Mouse (Mus musculus): ENCODE data around the gene Slc45a3. TPM values are rescaled to one million over a fixed set of nuclear protein-coding genes. Genes with fewer than 3 reads are reported as not detected.

Gene Slc45a3
- polyA plus RNA-seq, 1 experiment from 2014 or later, result 2.0 TPM

DNA sequence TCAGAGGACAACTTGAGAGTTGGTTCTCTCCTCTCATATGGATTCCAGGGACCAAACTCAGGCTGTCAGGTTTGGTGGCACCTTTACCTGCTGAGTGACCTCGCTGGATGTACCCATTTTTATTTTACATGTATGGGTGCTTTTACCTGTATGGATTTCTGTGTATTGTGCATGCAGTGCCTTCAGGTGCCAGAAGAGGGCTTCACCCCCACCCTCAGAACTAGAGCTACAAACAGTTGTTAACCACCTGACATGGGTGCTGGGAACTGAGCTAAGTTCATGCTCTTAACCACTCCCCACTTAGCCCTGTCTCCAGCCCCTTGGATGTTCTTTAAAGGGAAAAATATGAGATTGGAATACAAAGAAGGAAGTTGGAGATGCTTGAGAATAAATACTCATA lies 52.0 kb downstream of the Slc45a3 start:
- H3K36me3 ChIP-seq, result peaks cover 32% of the 10 kb centered on the region
- no peaks in the 10 kb centered on the region for H3K27me3 ChIP-seq (replicated peaks)
- no peak overlapping the region for H3K27ac ChIP-seq (replicated peaks)
- peaks cover 10% of the 10 kb centered on the region; the same call in 1 of the 2 replicates for H3K4me1 ChIP-seq
- no peak overlapping the region for H3K4me3 ChIP-seq (replicated peaks)
- no peak overlapping the region for H3K9ac ChIP-seq (replicated peaks)
- 95% methylated on average over 1 of the region's 1 CpGs for WGBS
- no peak overlapping the region for H3K4me2 ChIP-seq
- H3K9me3 ChIP-seq (replicated peaks), result no peaks in the 10 kb centered on the region
- ATAC-seq (ENCODE audit: low FRiP score), result no peak

GRCm38 (mm10) chr1:132016691-132017090 lies 53.9 kb downstream of the Slc45a3 start:
- no peak for ATAC-seq (ENCODE audit: low FRiP score)
- 96% methylated on average over 1 of the region's 1 CpGs for WGBS

DNA sequence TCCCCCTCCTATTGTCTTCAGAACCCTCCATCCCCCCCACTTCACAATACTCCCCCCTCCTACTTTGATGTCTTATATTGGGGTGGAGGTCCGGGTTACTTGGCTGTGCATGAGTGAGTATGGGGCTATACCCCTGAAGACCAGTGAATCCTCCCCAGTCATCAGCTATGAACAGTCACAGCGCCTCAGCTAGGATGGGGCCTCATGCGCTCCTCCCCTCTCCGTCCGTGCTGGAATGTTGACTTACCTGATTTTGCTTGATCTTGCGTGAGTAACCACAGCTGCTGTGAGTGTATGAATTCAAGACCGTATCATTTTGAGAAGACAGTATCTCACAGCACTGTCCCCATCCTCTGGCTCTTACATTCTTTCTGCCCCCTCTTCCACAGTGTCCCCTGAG lies 57.1 kb downstream of the Slc45a3 start:
- Histone ChIP-seq H3K4me2 (no peak overlapping the region), H3K36me3 (peaks cover 63% of the 10 kb centered on the region), H3K4me1 (no peaks in the 10 kb centered on the region), H3K27me3 (replicated peaks) (no peaks in the 10 kb centered on the region), H3K4me3 (replicated peaks) (no peak overlapping the region), H3K27ac (replicated peaks) (no peak overlapping the region), H3K9me3 (replicated peaks) (no peaks in the 10 kb centered on the region), H3K9ac (replicated peaks) (no peak overlapping the region)
- ATAC-seq (ENCODE audit: low FRiP score), result no peak
- WGBS, result 93% methylated on average over 7 of the region's 7 CpGs

More at GRCm38 (mm10) chr1:132016691-132017090, 53.9 kb downstream of the Slc45a3 start:
- H3K27me3 ChIP-seq (replicated peaks), result no peaks in the 10 kb centered on the region
- H3K36me3 ChIP-seq, result peaks cover 43% of the 10 kb centered on the region
- H3K4me2 ChIP-seq, result no peak overlapping the region
- H3K4me1 ChIP-seq, result no peaks in the 10 kb centered on the region
- no peak overlapping the region for H3K27ac ChIP-seq (replicated peaks)
- H3K9ac ChIP-seq (replicated peaks), result no peak overlapping the region
- no peaks in the 10 kb centered on the region for H3K9me3 ChIP-seq (replicated peaks)
- no peak overlapping the region for H3K4me3 ChIP-seq (replicated peaks)

DNA sequence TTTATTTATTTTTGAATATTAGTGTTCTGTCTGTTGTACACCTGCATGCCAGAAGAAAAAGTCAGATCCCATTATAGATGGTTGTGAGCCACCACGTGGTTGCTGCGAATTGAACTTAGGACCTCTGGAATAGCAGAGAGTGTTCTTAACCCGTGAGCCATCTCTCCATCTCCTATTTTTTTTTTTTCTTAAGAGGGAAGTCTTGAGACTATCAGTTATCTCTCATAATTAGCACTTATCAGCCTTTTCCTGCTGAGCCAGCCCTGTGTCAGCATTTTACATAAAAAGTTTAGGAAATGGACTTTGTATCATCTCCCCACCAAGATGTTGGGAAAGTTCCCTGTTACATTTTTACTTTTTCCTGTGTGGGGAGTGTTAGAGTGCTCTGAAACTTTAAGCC lies 59.3 kb downstream of the Slc45a3 start:
- H3K27ac ChIP-seq (replicated peaks), result no peak overlapping the region
- H3K9ac ChIP-seq (replicated peaks), result no peak overlapping the region
- no peak for ATAC-seq (ENCODE audit: low FRiP score)
- no peaks in the 10 kb centered on the region for H3K4me1 ChIP-seq
- 88% methylated on average over 3 of the region's 3 CpGs for WGBS
- H3K4me3 ChIP-seq (replicated peaks), result no peak overlapping the region
- no peaks in the 10 kb centered on the region for H3K9me3 ChIP-seq (replicated peaks)
- no peak overlapping the region for H3K4me2 ChIP-seq
- no peaks in the 10 kb centered on the region for H3K27me3 ChIP-seq (replicated peaks)
- peaks cover 62% of the 10 kb centered on the region for H3K36me3 ChIP-seq

DNA sequence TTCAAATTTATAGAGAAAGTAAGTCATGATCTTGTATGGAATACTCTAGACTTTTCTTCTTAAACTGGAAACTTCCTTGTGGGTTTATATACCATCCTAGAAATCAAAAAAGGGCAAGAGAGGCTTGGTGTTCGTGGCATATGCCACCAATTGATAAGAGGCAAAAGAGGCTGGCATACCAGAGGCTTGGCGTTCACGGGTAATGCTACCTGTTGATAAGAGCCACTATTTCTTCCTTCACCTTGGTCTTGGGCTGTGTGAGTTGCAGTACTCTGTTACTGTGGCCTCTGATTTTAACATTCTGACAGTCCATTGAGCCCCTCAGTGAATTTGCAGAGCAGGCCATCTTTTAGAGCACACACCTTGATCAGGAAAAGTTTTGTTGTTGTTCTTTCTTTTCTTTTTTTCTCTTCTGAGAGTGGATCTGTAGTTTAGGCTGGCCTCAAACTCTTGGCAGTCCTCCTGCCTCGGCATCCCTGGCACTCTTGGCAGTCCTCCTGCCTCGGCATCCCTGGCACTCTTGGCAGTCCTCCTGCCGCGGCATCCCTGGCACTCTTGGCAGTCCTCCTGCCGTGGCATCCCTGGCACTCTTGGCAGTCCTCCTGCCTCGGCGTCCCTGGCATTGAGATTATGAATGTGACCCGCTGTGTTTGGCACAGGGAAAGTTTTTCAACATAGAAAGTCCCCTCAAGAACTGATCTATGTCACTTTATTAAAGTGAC lies 64.3 kb downstream of the Slc45a3 start:
- Histone ChIP-seq H3K27me3 (replicated peaks) (no peaks in the 10 kb centered on the region), H3K4me1 (no peaks in the 10 kb centered on the region), H3K9ac (replicated peaks) (no peak overlapping the region), H3K36me3 (peaks cover 54% of the 10 kb centered on the region), H3K4me3 (replicated peaks) (no peak overlapping the region), H3K4me2 (no peak overlapping the region), H3K9me3 (replicated peaks) (no peaks in the 10 kb centered on the region), H3K27ac (replicated peaks) (no peak overlapping the region)
- ATAC-seq (ENCODE audit: low FRiP score), result no peak
- WGBS, result 83% methylated on average over 11 of the region's 11 CpGs

GRCm38 (mm10) chr1:132027978-132028377 lies 65.2 kb downstream of the Slc45a3 start:
- WGBS, result 98% methylated on average over 5 of the region's 5 CpGs
- ATAC-seq (ENCODE audit: low FRiP score), result no peak
- peaks cover 51% of the 10 kb centered on the region for H3K36me3 ChIP-seq

GRCm38 (mm10) chr1:132028413-132028812 lies 65.6 kb downstream of the Slc45a3 start:
- H3K9me3 ChIP-seq (replicated peaks), result no peaks in the 10 kb centered on the region
- H3K4me1 ChIP-seq, result no peaks in the 10 kb centered on the region
- no peak for ATAC-seq (ENCODE audit: low FRiP score)
- H3K9ac ChIP-seq (replicated peaks), result no peak overlapping the region
- no peak overlapping the region for H3K4me3 ChIP-seq (replicated peaks)
- peaks cover 48% of the 10 kb centered on the region for H3K36me3 ChIP-seq
- no peaks in the 10 kb centered on the region for H3K27me3 ChIP-seq (replicated peaks)
- no peak overlapping the region for H3K4me2 ChIP-seq
- WGBS, result 92% methylated on average over 9 of the region's 9 CpGs
- H3K27ac ChIP-seq (replicated peaks), result no peak overlapping the region

More at GRCm38 (mm10) chr1:132027978-132028377, 65.2 kb downstream of the Slc45a3 start:
- Histone ChIP-seq H3K4me3 (replicated peaks) (no peak overlapping the region), H3K9me3 (replicated peaks) (no peaks in the 10 kb centered on the region), H3K27me3 (replicated peaks) (no peaks in the 10 kb centered on the region), H3K9ac (replicated peaks) (no peak overlapping the region), H3K4me1 (no peaks in the 10 kb centered on the region), H3K27ac (replicated peaks) (no peak overlapping the region), H3K4me2 (no peak overlapping the region)

GRCm38 (mm10) chr1:132030574-132030973 lies 67.8 kb downstream of the Slc45a3 start:
- Histone ChIP-seq H3K9ac (replicated peaks) (no peak overlapping the region), H3K4me1 (no peaks in the 10 kb centered on the region), H3K27me3 (replicated peaks) (no peaks in the 10 kb centered on the region), H3K36me3 (peaks cover 41% of the 10 kb centered on the region), H3K9me3 (replicated peaks) (no peaks in the 10 kb centered on the region), H3K27ac (replicated peaks) (no peak overlapping the region), H3K4me3 (replicated peaks) (no peak overlapping the region), H3K4me2 (no peak overlapping the region)
- no peak for ATAC-seq (ENCODE audit: low FRiP score)
- WGBS, result 57% methylated on average over 2 of the region's 2 CpGs

- H3K27ac ChIP-seq (replicated peaks), result no peak overlapping the region
- H3K4me2 ChIP-seq, result no peak overlapping the region
- peaks cover 36% of the 10 kb centered on the region for H3K36me3 ChIP-seq
- no peak for ATAC-seq (ENCODE audit: low FRiP score)
- 93% methylated on average over 7 of the region's 7 CpGs for WGBS
- no peaks in the 10 kb centered on the region for H3K4me1 ChIP-seq
- H3K27me3 ChIP-seq (replicated peaks), result no peaks in the 10 kb centered on the region
- no peaks in the 10 kb centered on the region for H3K9me3 ChIP-seq (replicated peaks)
- H3K9ac ChIP-seq (replicated peaks), result no peak overlapping the region
- H3K4me3 ChIP-seq (replicated peaks), result no peak overlapping the region
Measured at GRCm38 (mm10) chr1:132032172-132032571, 69.4 kb downstream of the Slc45a3 start.

Other genes with a start within 250 kb of the Slc45a3 start
- 0.09 and 0.10 TPM in 2 replicates for gene Slc26a9, start 218.9 kb upstream of the Slc45a3 start, polyA plus RNA-seq (2015; fragmentation: Nextera tagmentation; extraction: Ambion mirVana)
- 0.13 and 1.0 TPM in 2 replicates for gene Pm20d1, start 165.6 kb upstream of the Slc45a3 start, polyA plus RNA-seq (2015; fragmentation: Nextera tagmentation; extraction: Ambion mirVana)
- 15.0 and 16.1 TPM in 2 replicates for gene Slc41a1, start 135.5 kb upstream of the Slc45a3 start, polyA plus RNA-seq (2015; fragmentation: Nextera tagmentation; extraction: Ambion mirVana)
- 7.2 and 10.5 TPM in 2 replicates for gene Rab29, start 95.7 kb upstream of the Slc45a3 start, polyA plus RNA-seq (2015; fragmentation: Nextera tagmentation; extraction: Ambion mirVana)
- gene Nucks1, start 52.4 kb upstream of the Slc45a3 start, polyA plus RNA-seq (2015; fragmentation: Nextera tagmentation; extraction: Ambion mirVana), result 44.3 and 52.4 TPM in 2 replicates
- gene Elk4, start 44.6 kb downstream of the Slc45a3 start, polyA plus RNA-seq (2015; fragmentation: Nextera tagmentation; extraction: Ambion mirVana), result 8.0 and 15.4 TPM in 2 replicates
- gene Mfsd4a, start 105.1 kb downstream of the Slc45a3 start, polyA plus RNA-seq (2015; fragmentation: Nextera tagmentation; extraction: Ambion mirVana), result 7.8 TPM in 2 replicates
- gene Cdk18, start 176.7 kb downstream of the Slc45a3 start, polyA plus RNA-seq (2015; fragmentation: Nextera tagmentation; extraction: Ambion mirVana), result 0.68 and 1.6 TPM in 2 replicates
- 16.9 and 17.6 TPM in 2 replicates for gene Lemd1, start 228.5 kb downstream of the Slc45a3 start, polyA plus RNA-seq (2015; fragmentation: Nextera tagmentation; extraction: Ambion mirVana)
- gene AC124108.1, start 228.5 kb downstream of the Slc45a3 start, polyA plus RNA-seq (2015; fragmentation: Nextera tagmentation; extraction: Ambion mirVana), result 1.4 and 1.6 TPM in 2 replicates

Measured in neural tube, embryonic 15.5 days (tissue).